Mouse (Mus musculus): ENCODE measurements around the gene Cst12.
"Not testable (repeated sequence)": the region's sequence is repeated elsewhere in the genome, so short reads cannot be mapped to it uniquely, and the experiment has no call there.

Cst12 gene

DNA sequence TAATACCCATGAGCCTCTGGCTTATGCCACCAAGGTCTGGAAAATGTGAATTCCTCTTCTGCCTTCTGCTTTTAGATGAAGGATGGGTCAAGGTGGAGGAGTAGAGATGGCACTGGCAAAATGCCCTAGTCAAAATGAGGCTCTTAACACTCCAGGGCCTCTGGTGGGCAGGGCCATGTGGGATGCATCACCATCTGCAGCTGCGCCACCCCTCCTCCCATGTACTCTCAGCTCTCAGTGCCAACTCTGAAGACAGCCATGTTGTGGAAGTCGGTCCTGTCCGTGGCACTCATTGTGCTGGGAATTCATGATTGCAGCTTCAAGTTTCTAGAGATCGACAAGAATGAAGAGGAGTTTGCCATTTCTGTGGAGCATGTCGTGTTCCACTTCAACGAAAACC lies at the start of gene Cst12:
Gene Cst12 (plus strand): TSS at position 220 of the 400 bp plus-strand sequence.
- DNase-seq: no peak

- DNase-seq: no peak
Measured at GRCm38 (mm10) chr2:148743001-148743400, 46.2 kb upstream of the Cst12 start.

GRCm38 (mm10) chr2:148743846-148744407 lies 45.2 kb upstream of the Cst12 start:
- no peak for DNase-seq

GRCm38 (mm10) chr2:148750058-148750457 lies 39.1 kb upstream of the Cst12 start, which contains the start of gene Cstl1:
TSS of gene Cstl1 (plus strand) at chr2:148750358.
- DNase-seq: no peak

- peak; percentile 80 for DNase-seq
Measured at GRCm38 (mm10) chr2:148751893-148752813, 37.0 kb upstream of the Cst12 start.

- no peak for DNase-seq
Measured at GRCm38 (mm10) chr2:148754310-148754846, 34.8 kb upstream of the Cst12 start.

GRCm38 (mm10) chr2:148763648-148764388 lies 25.3 kb upstream of the Cst12 start:
- peak; percentile 45 for DNase-seq

DNA sequence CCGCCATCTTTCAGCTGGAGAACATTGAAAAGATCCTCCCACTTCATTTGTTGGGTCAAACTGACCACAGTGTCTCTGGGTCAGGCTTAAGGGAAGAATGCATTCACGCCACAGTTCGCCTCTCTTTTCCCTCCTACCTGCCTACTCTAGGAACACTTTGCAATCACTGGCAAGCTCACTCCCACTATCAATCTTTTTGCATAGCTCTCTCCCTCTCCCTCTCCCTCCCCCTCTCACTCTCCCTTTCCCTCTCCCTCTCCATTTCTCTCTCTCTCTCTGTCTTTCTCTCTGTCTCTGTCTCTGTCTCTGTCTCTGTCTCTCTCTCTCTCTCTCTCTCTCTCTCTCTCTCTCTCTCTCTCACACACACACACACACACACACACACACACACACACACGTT lies 17.8 kb upstream of the Cst12 start, which contains the start of gene Cst11:
Gene Cst11 (minus strand): TSS at position 101 of the 400 bp plus-strand sequence.
- DNase-seq: not testable (repeated sequence)

- no peak for DNase-seq
Measured at GRCm38 (mm10) chr2:148781709-148782108, 7.5 kb upstream of the Cst12 start, which contains the start of gene 8030411F24Rik. TSS of gene 8030411F24Rik (plus strand) at chr2:148782009.

- no peak for DNase-seq
Measured at GRCm38 (mm10) chr2:148798485-148798884, 9.3 kb downstream of the Cst12 start, which contains the start of gene Cst8. TSS of gene Cst8 (plus strand) at chr2:148798785.

- DNase-seq: peak; percentile 2
Measured at GRCm38 (mm10) chr2:148801491-148801921, 12.3 kb downstream of the Cst12 start.

GRCm38 (mm10) chr2:148806696-148807095 lies 17.5 kb downstream of the Cst12 start:
- no peak for DNase-seq

DNA sequence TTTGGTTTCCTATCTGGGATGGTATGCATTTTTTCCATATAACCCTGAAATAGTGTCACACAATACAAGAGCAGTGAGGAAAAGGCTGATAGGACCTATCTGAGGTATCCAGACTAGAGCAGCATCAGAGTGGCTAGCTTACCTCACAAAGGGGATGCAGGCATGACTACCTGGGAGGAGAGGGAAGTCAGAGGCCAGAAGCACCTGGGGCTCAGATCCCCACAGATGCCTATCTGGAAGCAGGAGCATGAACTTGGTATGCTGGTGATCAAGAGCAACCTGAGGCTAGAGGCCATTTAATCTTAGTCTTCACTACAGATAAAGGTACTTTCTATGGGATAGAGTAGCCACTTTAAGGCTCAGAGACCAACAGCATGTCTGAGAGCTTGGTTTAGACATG lies 30.7 kb downstream of the Cst12 start, which contains the start of gene Cst13:
Gene Cst13 (plus strand): TSS at position 173 of the 400 bp plus-strand sequence.
- no peak for DNase-seq

DNA sequence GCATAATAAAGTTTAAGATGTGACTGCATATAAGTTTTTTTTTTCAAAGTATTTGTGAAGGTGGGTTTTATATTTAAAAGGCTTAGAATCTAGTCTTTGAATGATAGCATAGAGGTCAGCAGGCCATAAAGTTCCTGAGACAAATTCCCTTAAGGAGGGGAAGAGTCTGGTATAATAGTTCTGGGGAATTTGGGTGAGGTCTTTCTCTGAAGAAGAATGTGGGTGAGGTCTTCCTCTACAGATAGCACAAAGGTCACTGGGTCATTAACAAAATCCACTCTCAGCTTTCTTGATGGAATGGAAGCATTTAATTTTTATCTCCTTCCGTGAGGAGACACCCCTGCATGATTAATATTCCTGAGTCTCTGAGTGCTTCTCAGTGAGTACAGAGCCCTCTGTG lies 36.8 kb downstream of the Cst12 start:
- DNase-seq: no peak

DNA sequence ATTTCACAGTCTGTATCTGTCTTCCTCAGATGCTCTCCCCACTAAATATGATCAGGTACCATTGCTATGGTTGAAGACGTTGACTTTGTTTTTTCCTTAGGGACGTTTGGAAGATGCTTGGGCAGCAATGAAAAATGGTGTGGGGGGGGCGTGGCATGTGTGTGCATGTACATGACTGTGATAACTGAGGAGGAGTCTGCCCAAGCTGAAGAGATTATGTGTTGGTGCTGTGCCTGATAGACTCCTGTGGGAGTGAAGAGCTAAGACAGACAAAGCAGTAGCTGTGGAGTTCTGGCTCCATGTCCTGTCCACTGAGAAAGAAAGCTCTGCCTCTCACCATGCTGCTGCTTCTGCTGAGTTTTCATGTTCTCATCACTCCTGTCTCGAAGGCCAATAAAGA lies 45.8 kb downstream of the Cst12 start, which contains the start of gene Cst9:
Gene Cst9 (plus strand): TSS at position 236 of the 400 bp plus-strand sequence.
- DNase-seq: no peak

DNA sequence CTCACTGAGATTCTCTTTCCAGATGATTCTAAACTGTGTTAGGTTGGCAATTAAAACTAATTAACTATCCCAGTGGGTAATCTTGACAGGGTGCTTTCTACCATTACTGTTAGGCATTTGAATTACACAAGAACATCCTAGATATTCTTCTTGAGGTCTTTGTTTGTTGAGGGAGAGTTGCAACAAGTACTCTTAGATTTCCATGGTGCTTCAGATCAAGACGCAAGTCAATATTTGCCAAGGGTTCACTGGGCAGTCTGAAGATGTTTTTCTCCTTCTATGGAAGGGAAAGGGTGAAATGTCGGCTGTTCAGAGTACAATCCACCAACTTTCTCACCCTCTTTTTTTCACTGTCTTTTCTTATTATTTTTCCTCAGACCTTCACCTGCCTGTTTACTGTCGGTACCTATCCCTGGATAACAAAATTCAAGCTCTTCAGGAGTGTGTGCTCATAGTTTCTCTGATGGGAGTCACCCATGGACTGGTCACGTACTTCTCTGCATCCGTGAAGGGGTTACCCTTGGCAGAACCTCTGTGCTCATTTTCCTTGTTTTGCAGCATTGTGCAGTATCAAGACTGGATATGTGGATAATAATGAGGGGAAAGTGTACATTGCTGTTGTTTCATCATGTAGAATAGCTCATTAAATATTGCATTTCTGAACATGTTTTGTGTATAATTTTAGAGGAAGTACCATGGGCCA lies 49.1 kb downstream of the Cst12 start:
- DNase-seq: no peak

GRCm38 (mm10) chr2:148839224-148839623 lies 50.1 kb downstream of the Cst12 start:
- DNase-seq: no peak

All from lung, postnatal 10 days (tissue).